Mouse (Mus musculus) G1E (cell line): ENCODE data around the gene Irf3. TPM values are rescaled to one million over a fixed set of nuclear protein-coding genes. Genes with fewer than 3 reads are reported as not detected.

Experiments used
- ATAC-seq: 2 replicates; pipeline ENCODE4 v1.8.0; 2016; ENCODE audit warnings: mild to moderate bottlenecking; ENCODE audit not compliant: insufficient number of reproducible peaks, poor library complexity, low FRiP score, severe bottlenecking; ENCODE audit errors: extremely low read depth
- DNase-seq: peaks from one replicate; pipeline ENCODE4 v3.0.0; 2012; ENCODE audit warnings: low spot score
- H3K27me3 ChIP-seq: 2 replicates; pipeline ENCODE4 v1.6.1; 2012; ENCODE audit warnings: mild to moderate bottlenecking, low read length, inconsistent platforms; ENCODE audit not compliant: insufficient read depth
- H3K36me3 ChIP-seq: replicated peaks from 2 replicates; pipeline ENCODE3; 2012; ENCODE audit warnings: mild to moderate bottlenecking, inconsistent platforms
- H3K4me1 ChIP-seq: 2 replicates; pipeline ENCODE4 v1.6.1; 2012; ENCODE audit warnings: low read depth, low read length, inconsistent platforms, mixed read lengths; ENCODE audit not compliant: insufficient read depth
- H3K4me3 ChIP-seq: 2 replicates; pipeline ENCODE4 v1.5.1; 2012; ENCODE audit warnings: low read depth, mild to moderate bottlenecking, inconsistent platforms, low read length, moderate library complexity, mixed read lengths
- H3K9me3 ChIP-seq: replicated peaks from 2 replicates; pipeline ENCODE4 v1.6.1; 2012; ENCODE audit warnings: inconsistent platforms
- CTCF ChIP-seq: IDR thresholded peaks from 2 replicates; pipeline ENCODE4 v1.5.1; 2012; ENCODE audit warnings: low read depth, low read length, inconsistent platforms, mixed read lengths
- GATA1 ChIP-seq: IDR thresholded peaks from 2 replicates; pipeline ENCODE4 v1.6.1; 2012; ENCODE audit warnings: borderline replicate concordance, low read length, inconsistent platforms, mixed read lengths
- GATA2 ChIP-seq: IDR thresholded peaks from 2 replicates; pipeline ENCODE4 v1.6.1; 2012; ENCODE audit warnings: low read depth, low read length, inconsistent platforms, borderline replicate concordance
- POLR2AphosphoS5 ChIP-seq: IDR thresholded peaks from 2 replicates; pipeline ENCODE4 v1.6.1; 2012; ENCODE audit warnings: low read depth, low read length, inconsistent platforms; ENCODE audit not compliant: insufficient replicate concordance
- TAL1 ChIP-seq: conservative IDR thresholded peaks from 2 replicates; pipeline ENCODE4 v1.6.1; 2012; ENCODE audit warnings: low read depth, low read length, inconsistent platforms, mixed read lengths
- polyA plus RNA-seq: library from polyadenylated mRNA; stranded (reverse); fragments of >175 nt; gene quantifications from 2 replicates; pipeline ENCODE4 v1.2.3, GENCODE M21; 2012
- total RNA-seq, 2 experiments: library from RNA; stranded (forward) in 1 of 2; stranded (reverse) in 1 of 2; fragments of 200-1000 nt in 1 of 2; fragments of >200 nt in 1 of 2; fragmentation: Nextera tagmentation in 1 of 2; gene quantifications; 2 replicates each; pipeline ENCODE4 v1.2.3; 2014 to 2017

Irf3 gene
- total and polyA plus RNA-seq, 3 experiments: 65.6 to 135 (median 107) TPM

DNA sequence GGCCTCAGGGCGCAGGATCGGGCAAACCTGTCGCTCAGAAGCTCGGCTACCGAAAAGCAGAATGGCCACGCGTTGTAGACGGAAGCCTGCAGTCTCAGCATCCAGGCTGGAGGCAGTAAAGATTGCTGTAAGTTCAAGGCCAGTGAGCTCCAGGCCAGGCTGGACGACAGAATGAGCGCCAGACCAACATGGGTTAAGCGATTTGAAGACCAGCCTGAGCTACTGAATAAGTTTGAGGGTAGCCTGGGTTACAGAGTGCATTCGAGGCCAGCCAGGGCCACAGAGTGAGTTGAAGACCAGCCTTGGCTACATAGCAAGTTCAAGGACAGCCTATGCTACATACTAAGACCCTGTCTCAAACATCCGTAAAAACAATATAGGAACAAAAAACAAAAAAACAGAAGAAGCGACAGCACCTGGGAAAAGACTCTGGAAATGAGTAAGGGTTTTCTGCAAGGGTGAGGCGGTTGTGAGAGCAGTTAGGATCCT, 536 bp downstream of the Irf3 start:
- peaks cover 80% of the 10 kb centered on the region for H3K36me3 ChIP-seq
- peaks cover 72% of the 10 kb centered on the region for H3K4me1 ChIP-seq
- H3K4me3 ChIP-seq: peak overlapping the region; percentile 75
- DNase-seq (no peak), ATAC-seq (no peak)
- no peak for TF ChIP-seq CTCF
- no peak for TF ChIP-seq POLR2AphosphoS5
- no peak for TF ChIP-seq GATA1
- no peak for TF ChIP-seq GATA2
- TF ChIP-seq TAL1: no peak
- no peaks in the 10 kb centered on the region for H3K27me3 ChIP-seq
- H3K9me3 ChIP-seq: no peaks in the 10 kb centered on the region

DNA sequence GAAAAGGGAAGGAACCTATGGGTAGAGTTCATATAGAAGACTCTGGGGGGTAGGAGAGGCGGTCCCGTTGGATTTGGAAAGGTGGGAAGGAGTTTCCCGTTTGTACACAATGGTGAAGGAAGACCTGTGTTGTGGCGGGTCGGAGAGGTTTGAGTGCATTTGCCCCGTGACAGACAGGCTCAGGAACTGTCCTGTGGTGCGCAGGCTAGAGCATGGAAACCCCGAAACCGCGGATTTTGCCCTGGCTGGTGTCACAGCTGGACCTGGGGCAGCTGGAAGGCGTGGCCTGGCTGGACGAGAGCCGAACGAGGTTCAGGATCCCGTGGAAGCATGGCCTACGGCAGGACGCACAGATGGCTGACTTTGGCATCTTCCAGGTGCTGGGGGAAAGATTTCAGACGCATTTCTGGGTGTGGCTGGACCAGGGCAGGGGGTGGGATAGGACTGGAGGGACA, 1.1 kb downstream of the Irf3 start, which contains the start of gene Bcl2l12:
Gene Bcl2l12, minus strand, starts transcription at position 212 of the 455 bp plus-strand sequence.
- Histone ChIP-seq H3K4me3 (peak within 1 kb of the TSS; percentile 75), H3K4me1 (peaks cover 74% of the 10 kb centered on the region), H3K9me3 (no peaks in the 10 kb centered on the region), H3K36me3 (peaks cover 80% of the 10 kb centered on the region), H3K27me3 (no peaks in the 10 kb centered on the region)
- ATAC-seq: no peak
- TF ChIP-seq POLR2AphosphoS5: no peak
- no peak for TF ChIP-seq GATA2
- no peak for TF ChIP-seq CTCF
- TF ChIP-seq TAL1: no peak
- peak; percentile 56 for DNase-seq

DNA sequence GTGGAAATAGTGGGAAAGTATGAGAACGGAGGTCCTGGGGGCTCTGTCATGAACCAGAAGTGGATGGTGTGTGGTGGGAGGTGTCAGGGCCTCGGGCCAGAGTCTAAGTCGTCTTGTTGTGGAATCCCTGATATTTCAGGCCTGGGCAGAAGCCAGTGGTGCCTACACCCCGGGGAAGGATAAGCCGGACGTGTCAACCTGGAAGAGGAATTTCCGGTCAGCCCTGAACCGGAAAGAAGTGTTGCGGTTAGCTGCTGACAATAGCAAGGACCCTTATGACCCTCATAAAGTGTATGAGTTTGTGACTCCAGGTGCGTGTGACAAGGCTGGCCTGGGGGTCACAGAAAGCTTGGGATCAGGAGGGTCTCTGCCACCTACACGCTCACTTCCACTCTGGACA, 2.3 kb downstream of the Irf3 start:
- DNase-seq (no peak), ATAC-seq (no peak)
- H3K9me3 ChIP-seq: no peaks in the 10 kb centered on the region
- H3K27me3 ChIP-seq: no peaks in the 10 kb centered on the region
- peaks cover 79% of the 10 kb centered on the region for H3K4me1 ChIP-seq
- TF ChIP-seq GATA2 (no peak), GATA1 (no peak), CTCF (no peak), POLR2AphosphoS5 (no peak), TAL1 (no peak)
- H3K36me3 ChIP-seq: peaks cover 80% of the 10 kb centered on the region
- peak overlapping the region; percentile 35; the same call in 1 of the 2 replicates for H3K4me3 ChIP-seq

DNA sequence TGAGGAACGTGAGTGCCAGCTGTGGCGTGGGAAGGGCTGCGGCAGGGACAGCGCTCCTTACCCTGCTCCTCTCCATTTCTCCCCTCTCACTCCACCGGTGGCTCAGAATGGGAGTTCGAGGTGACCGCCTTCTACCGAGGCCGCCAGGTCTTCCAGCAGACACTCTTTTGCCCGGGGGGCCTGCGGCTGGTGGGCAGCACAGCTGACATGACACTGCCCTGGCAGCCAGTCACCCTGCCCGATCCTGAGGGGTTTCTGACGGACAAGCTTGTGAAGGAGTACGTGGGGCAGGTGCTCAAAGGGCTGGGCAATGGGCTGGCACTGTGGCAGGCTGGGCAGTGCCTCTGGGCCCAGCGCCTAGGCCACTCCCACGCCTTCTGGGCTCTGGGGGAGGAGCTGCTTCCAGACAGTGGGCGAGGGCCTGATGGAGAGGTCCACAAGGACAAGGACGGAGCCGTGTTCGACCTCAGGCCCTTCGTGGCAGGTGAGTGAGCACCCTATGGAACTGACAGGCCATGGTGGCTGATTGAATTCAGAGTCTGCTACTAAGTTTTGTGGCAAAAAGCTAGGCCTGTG, 3.2 kb downstream of the Irf3 start:
- H3K4me3 ChIP-seq: peak overlapping the region; percentile 44; the same call in 1 of the 2 replicates
- TF ChIP-seq CTCF (no peak), POLR2AphosphoS5 (no peak), GATA1 (no peak), GATA2 (no peak), TAL1 (no peak)
- peaks cover 80% of the 10 kb centered on the region for H3K36me3 ChIP-seq
- DNase-seq: no peak
- peaks cover 79% of the 10 kb centered on the region for H3K4me1 ChIP-seq
- H3K9me3 ChIP-seq: no peaks in the 10 kb centered on the region
- no peak for ATAC-seq
- no peaks in the 10 kb centered on the region for H3K27me3 ChIP-seq

DNA sequence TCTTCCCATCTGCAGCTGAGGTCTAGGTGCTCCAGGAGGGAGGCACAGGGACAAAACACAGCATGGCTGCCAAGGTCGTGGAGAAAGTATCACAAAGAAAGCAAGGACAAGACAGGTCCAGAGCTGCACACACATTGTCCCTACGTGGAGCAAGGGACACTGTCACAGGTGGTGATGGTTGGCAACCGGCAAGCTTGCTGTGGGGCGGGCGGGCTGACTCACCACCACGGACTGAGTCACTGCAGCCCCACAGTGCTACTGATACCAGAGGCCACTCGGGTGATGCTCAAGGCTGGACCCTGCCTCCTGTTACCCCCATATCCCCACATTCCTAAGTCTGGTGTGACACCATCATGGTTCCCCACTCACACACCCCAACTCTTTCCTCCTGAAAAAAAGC, 5.0 kb downstream of the Irf3 start:
- Histone ChIP-seq H3K4me1 (peaks cover 75% of the 10 kb centered on the region), H3K9me3 (no peaks in the 10 kb centered on the region; the same call in 1 of the 2 replicates), H3K4me3 (no peak overlapping the region), H3K27me3 (no peaks in the 10 kb centered on the region), H3K36me3 (peaks cover 86% of the 10 kb centered on the region)
- no peak for TF ChIP-seq CTCF
- no peak for TF ChIP-seq GATA1
- DNase-seq: no peak
- no peak for ATAC-seq

- no peak overlapping the region for H3K4me3 ChIP-seq
- TF ChIP-seq GATA2 (no peak), GATA1 (no peak), TAL1 (no peak), POLR2AphosphoS5 (no peak), CTCF (no peak)
- ATAC-seq (no peak), DNase-seq (no peak)
- no peaks in the 10 kb centered on the region for H3K27me3 ChIP-seq
- H3K9me3 ChIP-seq: peaks cover 7% of the 10 kb centered on the region
- peaks cover 100% of the 10 kb centered on the region for H3K36me3 ChIP-seq
- peaks cover 65% of the 10 kb centered on the region for H3K4me1 ChIP-seq
Measured at GRCm38 (mm10) chr7:45004546-45004945, 7.1 kb downstream of the Irf3 start.
